Mouse (Mus musculus): ENCODE measurements around the gene Immp2l. TPM values are rescaled to one million over a fixed set of nuclear protein-coding genes. Genes with fewer than 3 reads are reported as not detected.

Gene Immp2l
- total and polyA plus RNA-seq, 2 experiments from 2014 or later = 9.4 to 16.6 TPM

GRCm38 (mm10) chr12:41349814-41350213, 325.9 kb downstream of the Immp2l start:
- Histone ChIP-seq H3K36me3 (ENCODE audit: insufficient read depth, low read length) (no peaks in the 10 kb centered on the region), H3K27me3 (ENCODE audit: insufficient read depth, low read length) (no peaks in the 10 kb centered on the region), H3K9me3 (ENCODE audit: low read length) (no peaks in the 10 kb centered on the region), H3K4me3 (ENCODE audit: low read depth, low read length) (no peak overlapping the region), H3K4me2 (ENCODE audit: low read depth, low read length, poor library complexity, severe bottlenecking) (no peak overlapping the region), H3K27ac (ENCODE audit: low read depth, low read length) (no peak overlapping the region), H3K9ac (replicated peaks; ENCODE audit: low read length, poor library complexity, severe bottlenecking) (no peak overlapping the region), H3K4me1 (ENCODE audit: insufficient read depth, low read length) (no peaks in the 10 kb centered on the region)
- no peak for ATAC-seq (ENCODE audit: low FRiP score)
- no peak for DNase-seq (ENCODE audit: low spot score)
- TF ChIP-seq CTCF (IDR thresholded peaks at IDR 0.05) = no peak
- WGBS = 61% methylated on average over 2 of the region's 2 CpGs

GRCm38 (mm10) chr12:41351275-41351674, 327.4 kb downstream of the Immp2l start:
- ATAC-seq (ENCODE audit: low FRiP score) (no peak), DNase-seq (ENCODE audit: low spot score) (peak; percentile 4)
- 64% methylated on average over 2 of the region's 2 CpGs for WGBS
- Histone ChIP-seq H3K36me3 (ENCODE audit: insufficient read depth, low read length) (no peaks in the 10 kb centered on the region), H3K9ac (replicated peaks; ENCODE audit: low read length, poor library complexity, severe bottlenecking) (no peak overlapping the region), H3K9me3 (ENCODE audit: low read length) (no peaks in the 10 kb centered on the region), H3K4me2 (ENCODE audit: low read depth, low read length, poor library complexity, severe bottlenecking) (no peak overlapping the region), H3K4me1 (ENCODE audit: insufficient read depth, low read length) (no peaks in the 10 kb centered on the region), H3K27me3 (ENCODE audit: insufficient read depth, low read length) (no peaks in the 10 kb centered on the region), H3K4me3 (ENCODE audit: low read depth, low read length) (no peak overlapping the region), H3K27ac (ENCODE audit: low read depth, low read length) (no peak overlapping the region)
- no peak for TF ChIP-seq CTCF (IDR thresholded peaks at IDR 0.05)

GRCm38 (mm10) chr12:41354857-41355256, 331.0 kb downstream of the Immp2l start:
- H3K9me3 ChIP-seq (ENCODE audit: low read length) = no peaks in the 10 kb centered on the region
- no peak overlapping the region for H3K4me3 ChIP-seq (ENCODE audit: low read depth, low read length)
- H3K27me3 ChIP-seq (ENCODE audit: insufficient read depth, low read length) = no peaks in the 10 kb centered on the region
- ATAC-seq (ENCODE audit: low FRiP score) (no peak), DNase-seq (ENCODE audit: low spot score) (no peak)
- no peaks in the 10 kb centered on the region for H3K4me1 ChIP-seq (ENCODE audit: insufficient read depth, low read length)
- WGBS = 80% methylated on average over 1 of the region's 1 CpGs
- no peaks in the 10 kb centered on the region for H3K36me3 ChIP-seq (ENCODE audit: insufficient read depth, low read length)
- no peak overlapping the region for H3K9ac ChIP-seq (replicated peaks; ENCODE audit: low read length, poor library complexity, severe bottlenecking)
- no peak for TF ChIP-seq CTCF (IDR thresholded peaks at IDR 0.05)
- H3K27ac ChIP-seq (ENCODE audit: low read depth, low read length) = no peak overlapping the region
- H3K4me2 ChIP-seq (ENCODE audit: low read depth, low read length, poor library complexity, severe bottlenecking) = no peak overlapping the region

- Histone ChIP-seq H3K36me3 (ENCODE audit: insufficient read depth, low read length) (no peaks in the 10 kb centered on the region), H3K27ac (ENCODE audit: low read depth, low read length) (no peak overlapping the region), H3K4me1 (ENCODE audit: insufficient read depth, low read length) (no peaks in the 10 kb centered on the region), H3K9me3 (ENCODE audit: low read length) (no peaks in the 10 kb centered on the region), H3K9ac (replicated peaks; ENCODE audit: low read length, poor library complexity, severe bottlenecking) (no peak overlapping the region), H3K27me3 (ENCODE audit: insufficient read depth, low read length) (no peaks in the 10 kb centered on the region), H3K4me2 (ENCODE audit: low read depth, low read length, poor library complexity, severe bottlenecking) (no peak overlapping the region), H3K4me3 (ENCODE audit: low read depth, low read length) (no peak overlapping the region)
- no peak for TF ChIP-seq CTCF (IDR thresholded peaks at IDR 0.05)
- DNase-seq (ENCODE audit: low spot score) = no peak
- WGBS = 55% methylated on average over 3 of the region's 3 CpGs
- no peak for ATAC-seq (ENCODE audit: low FRiP score)
These were observed 332.1 kb downstream of the Immp2l start for GRCm38 (mm10) chr12:41356040-41356439.

GRCm38 (mm10) chr12:41386685-41387084, 362.8 kb downstream of the Immp2l start:
- H3K4me3 ChIP-seq (ENCODE audit: low read depth, low read length) = no peak overlapping the region
- no peak overlapping the region for H3K9ac ChIP-seq (replicated peaks; ENCODE audit: low read length, poor library complexity, severe bottlenecking)
- no peaks in the 10 kb centered on the region for H3K36me3 ChIP-seq (ENCODE audit: insufficient read depth, low read length)
- no peak for ATAC-seq (ENCODE audit: low FRiP score)
- H3K27me3 ChIP-seq (ENCODE audit: insufficient read depth, low read length) = no peaks in the 10 kb centered on the region
- no peaks in the 10 kb centered on the region for H3K4me1 ChIP-seq (ENCODE audit: insufficient read depth, low read length)
- H3K27ac ChIP-seq (ENCODE audit: low read depth, low read length) = no peak overlapping the region
- no peak overlapping the region for H3K4me2 ChIP-seq (ENCODE audit: low read depth, low read length, poor library complexity, severe bottlenecking)
- no peaks in the 10 kb centered on the region for H3K9me3 ChIP-seq (ENCODE audit: low read length)
- WGBS = 86% methylated on average over 1 of the region's 1 CpGs
- no peak for DNase-seq (ENCODE audit: low spot score)
- no peak for TF ChIP-seq CTCF (IDR thresholded peaks at IDR 0.05)

- H3K36me3 ChIP-seq (ENCODE audit: insufficient read depth, low read length) = no peaks in the 10 kb centered on the region
- no peak overlapping the region for H3K27ac ChIP-seq (ENCODE audit: low read depth, low read length)
- ATAC-seq (ENCODE audit: low FRiP score) (no peak), DNase-seq (ENCODE audit: low spot score) (no peak)
- no peak overlapping the region for H3K4me2 ChIP-seq (ENCODE audit: low read depth, low read length, poor library complexity, severe bottlenecking)
- no peaks in the 10 kb centered on the region for H3K27me3 ChIP-seq (ENCODE audit: insufficient read depth, low read length)
- H3K4me1 ChIP-seq (ENCODE audit: insufficient read depth, low read length) = no peaks in the 10 kb centered on the region
- no peaks in the 10 kb centered on the region for H3K9me3 ChIP-seq (ENCODE audit: low read length)
- H3K4me3 ChIP-seq (ENCODE audit: low read depth, low read length) = no peak overlapping the region
- no peak for TF ChIP-seq CTCF (IDR thresholded peaks at IDR 0.05)
- H3K9ac ChIP-seq (replicated peaks; ENCODE audit: low read length, poor library complexity, severe bottlenecking) = no peak overlapping the region
These were observed 370.3 kb downstream of the Immp2l start for GRCm38 (mm10) chr12:41394231-41394630.

All from midbrain, postnatal 0 days (tissue).